ENCODE assay signal across 10 mouse cellular contexts in the genomic region with DNA sequence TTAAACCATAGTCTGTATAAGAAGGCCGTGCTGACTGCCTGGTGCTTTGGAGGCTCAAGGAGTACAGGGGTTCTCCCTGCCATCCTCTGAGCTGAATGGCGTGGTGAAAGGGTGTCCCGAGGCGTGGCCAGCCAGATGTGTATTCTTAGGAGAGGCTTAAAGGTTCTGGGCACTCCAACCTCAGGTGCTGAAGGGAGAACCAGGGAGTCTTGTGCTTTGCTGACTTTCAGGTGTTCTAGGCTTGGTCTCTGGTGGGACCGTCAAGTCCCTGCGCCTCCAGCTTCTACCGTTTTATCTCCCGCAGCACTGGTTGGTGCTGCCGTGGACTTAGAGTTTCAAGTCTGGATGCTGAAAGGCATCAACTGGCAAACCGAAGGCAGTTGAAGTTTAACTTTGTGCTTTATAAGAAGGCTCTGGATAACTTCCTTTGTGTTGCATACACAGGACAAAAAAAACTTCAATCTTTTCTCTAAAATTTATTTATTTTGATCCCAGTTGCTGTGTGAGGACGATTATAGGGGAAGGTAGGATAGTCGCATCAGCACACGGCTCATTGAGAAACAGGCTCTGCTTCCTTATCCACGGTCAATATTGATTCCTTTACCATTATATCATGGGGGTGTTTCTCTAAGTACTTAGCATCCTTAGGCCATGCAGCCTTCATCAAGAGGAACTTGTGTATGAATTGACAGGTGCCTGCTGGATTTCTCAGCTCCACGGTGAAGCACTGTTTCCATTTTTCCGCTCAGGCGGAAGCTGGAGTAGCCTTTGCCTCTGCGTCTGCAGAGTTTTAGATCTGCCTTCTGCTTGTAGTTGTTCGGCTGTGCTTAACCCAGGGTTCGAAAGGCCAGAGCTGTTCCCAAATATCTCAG.
DNase-seq lines count a peak whose midpoint lies in the region; ATAC-seq and TF ChIP-seq lines count a peak whose summit lies in the region.
"Had no signal": no experiment of that assay in that cellular context is flagged by ENCODE, and none has a peak within 500 bp of the region (broad histone marks: within the 10 kb centered on the region; RNA-seq: fewer than 3 reads in every experiment).

No protein-coding gene starts in this region.

- 83% methylated on average over 20 of the region's 20 CpGs for WGBS in forebrain, postnatal 0 days
- WGBS in forebrain, embryonic 12.5 days, result 85% methylated on average over 20 of the region's 20 CpGs
- 57% methylated on average over 20 of the region's 20 CpGs for WGBS in heart, postnatal 0 days
- WGBS in neural tube, embryonic 15.5 days, result 85% methylated on average over 20 of the region's 20 CpGs
- WGBS in midbrain, postnatal 0 days, result 85% methylated on average over 20 of the region's 20 CpGs
- WGBS in forebrain, embryonic 14.5 days, result 85% methylated on average over 20 of the region's 20 CpGs

- TF ChIP-seq CTCF in forebrain, postnatal 0 days (IDR thresholded peaks at IDR 0.05; ENCODE audit: low read depth), result no peak
- no peak for TF ChIP-seq CTCF in layer of hippocampus, adult 2 months (conservative IDR thresholded peaks at IDR 0.05)
- TF ChIP-seq CTCF in heart, postnatal 0 days (IDR thresholded peaks at IDR 0.05; ENCODE audit: low read depth), result no peak
- TF ChIP-seq CTCF in midbrain, postnatal 0 days (IDR thresholded peaks at IDR 0.05), result no peak

- no peak for DNase-seq in forebrain, postnatal 0 days
- DNase-seq in layer of hippocampus, adult 2 months (ENCODE audit: low spot score in 2 of 2), result no peak
- no peak for DNase-seq in layer of hippocampus, adult 11-12 months (ENCODE audit: low spot score)
- DNase-seq in heart, postnatal 0 days (ENCODE audit: low spot score), result no peak
- DNase-seq in midbrain, postnatal 0 days (ENCODE audit: low spot score), result no peak
- DNase-seq in forebrain, embryonic 14.5 days (ENCODE audit: low spot score), result no peak
- DNase-seq: spleen, adult 18-20 months had no signal

- H3K36me3 ChIP-seq in forebrain, postnatal 0 days (ENCODE audit: insufficient read depth), result no peaks in the 10 kb centered on the region
- no peaks in the 10 kb centered on the region for H3K36me3 ChIP-seq in forebrain, embryonic 12.5 days (replicated peaks)
- H3K36me3 ChIP-seq in heart, postnatal 0 days (replicated peaks; ENCODE audit: control insufficient read depth, insufficient read depth, low read length), result peaks cover 7% of the 10 kb centered on the region; the same call in 1 of the 2 replicates
- H3K36me3 ChIP-seq in neural tube, embryonic 15.5 days, result no peaks in the 10 kb centered on the region
- no peaks in the 10 kb centered on the region for H3K36me3 ChIP-seq in midbrain, postnatal 0 days (ENCODE audit: insufficient read depth, low read length)
- H3K36me3 ChIP-seq in forebrain, embryonic 14.5 days (ENCODE audit: control insufficient read depth, insufficient read depth, low read length), result no peaks in the 10 kb centered on the region
- H3K36me3 ChIP-seq: midbrain, embryonic 10.5 days had no signal

- TF ChIP-seq EP300 in heart, postnatal 0 days (IDR thresholded peaks at IDR 0.05; ENCODE audit: low read depth), result no peak

- H3K4me3 ChIP-seq in forebrain, postnatal 0 days (ENCODE audit: low read depth, low read length), result no peak overlapping the region
- no peak overlapping the region for H3K4me3 ChIP-seq in forebrain, embryonic 12.5 days (replicated peaks)
- no peak overlapping the region for H3K4me3 ChIP-seq in layer of hippocampus, adult 2 months
- H3K4me3 ChIP-seq in heart, postnatal 0 days (ENCODE audit: low read depth, low read length), result peak overlapping the region; percentile 32
- no peak overlapping the region for H3K4me3 ChIP-seq in neural tube, embryonic 15.5 days (replicated peaks)
- no peak overlapping the region for H3K4me3 ChIP-seq in midbrain, postnatal 0 days (ENCODE audit: low read depth, low read length)
- no peak overlapping the region for H3K4me3 ChIP-seq in forebrain, embryonic 14.5 days (ENCODE audit: low read depth, low read length)
- H3K4me3 ChIP-seq: midbrain, embryonic 10.5 days had no signal

- ATAC-seq in forebrain, postnatal 0 days, result no peak
- ATAC-seq in forebrain, embryonic 12.5 days (ENCODE audit: low FRiP score), result no peak
- no peak for ATAC-seq in heart, postnatal 0 days (ENCODE audit: insufficient read depth, low read depth)
- no peak for ATAC-seq in neural tube, embryonic 15.5 days (ENCODE audit: low FRiP score)
- no peak for ATAC-seq in midbrain, postnatal 0 days (ENCODE audit: low FRiP score)
- no peak for ATAC-seq in forebrain, embryonic 14.5 days

- H3K9me3 ChIP-seq in forebrain, postnatal 0 days (ENCODE audit: low read length), result no peaks in the 10 kb centered on the region
- H3K9me3 ChIP-seq in forebrain, embryonic 12.5 days, result no peaks in the 10 kb centered on the region
- H3K9me3 ChIP-seq in heart, postnatal 0 days (replicated peaks; ENCODE audit: control insufficient read depth, low read length), result no peaks in the 10 kb centered on the region
- H3K9me3 ChIP-seq in neural tube, embryonic 15.5 days (replicated peaks), result no peaks in the 10 kb centered on the region
- H3K9me3 ChIP-seq in midbrain, postnatal 0 days (ENCODE audit: low read length), result no peaks in the 10 kb centered on the region
- no peaks in the 10 kb centered on the region for H3K9me3 ChIP-seq in forebrain, embryonic 14.5 days (replicated peaks; ENCODE audit: control insufficient read depth, low read length)
- H3K9me3 ChIP-seq: midbrain, embryonic 10.5 days had no signal

- no peak overlapping the region for H3K27ac ChIP-seq in forebrain, postnatal 0 days (ENCODE audit: low read depth, low read length)
- no peak overlapping the region for H3K27ac ChIP-seq in forebrain, embryonic 12.5 days
- H3K27ac ChIP-seq in layer of hippocampus, adult 2 months, result peak overlapping the region; percentile 18
- H3K27ac ChIP-seq in heart, postnatal 0 days (ENCODE audit: low read depth), result peak overlapping the region; percentile 56; the same call in 1 of the 2 replicates
- H3K27ac ChIP-seq in neural tube, embryonic 15.5 days (replicated peaks), result no peak overlapping the region
- no peak overlapping the region for H3K27ac ChIP-seq in midbrain, postnatal 0 days (ENCODE audit: low read depth, low read length)
- no peak overlapping the region for H3K27ac ChIP-seq in forebrain, embryonic 14.5 days (ENCODE audit: low read depth, low read length)
- H3K27ac ChIP-seq: midbrain, embryonic 10.5 days had no signal

- H3K27me3 ChIP-seq in forebrain, postnatal 0 days (ENCODE audit: insufficient read depth, low read length), result peaks cover 22% of the 10 kb centered on the region
- peaks cover 71% of the 10 kb centered on the region for H3K27me3 ChIP-seq in forebrain, embryonic 12.5 days
- H3K27me3 ChIP-seq in heart, postnatal 0 days (ENCODE audit: control insufficient read depth, insufficient read depth, low read length), result no peaks in the 10 kb centered on the region
- H3K27me3 ChIP-seq in neural tube, embryonic 15.5 days (replicated peaks), result peaks cover 33% of the 10 kb centered on the region
- H3K27me3 ChIP-seq in midbrain, postnatal 0 days (ENCODE audit: insufficient read depth, low read length), result peaks cover 9% of the 10 kb centered on the region; the same call in 1 of the 2 replicates
- H3K27me3 ChIP-seq in forebrain, embryonic 14.5 days (replicated peaks; ENCODE audit: control insufficient read depth, insufficient read depth, low read length), result peaks cover 12% of the 10 kb centered on the region

- no peak overlapping the region for H3K9ac ChIP-seq in forebrain, postnatal 0 days
- H3K9ac ChIP-seq in forebrain, embryonic 12.5 days, result no peak overlapping the region
- peak overlapping the region; percentile 41; the same call in 1 of the 2 replicates for H3K9ac ChIP-seq in heart, postnatal 0 days (replicated peaks; ENCODE audit: low read depth, low read length)
- H3K9ac ChIP-seq in neural tube, embryonic 15.5 days (replicated peaks), result no peak overlapping the region
- no peak overlapping the region for H3K9ac ChIP-seq in midbrain, postnatal 0 days (replicated peaks; ENCODE audit: low read length, poor library complexity, severe bottlenecking)
- H3K9ac ChIP-seq in forebrain, embryonic 14.5 days (ENCODE audit: low read length), result no peak overlapping the region

- H3K4me2 ChIP-seq in forebrain, postnatal 0 days (ENCODE audit: low read depth), result peak overlapping the region; percentile 6; the same call in 1 of the 2 replicates
- H3K4me2 ChIP-seq in forebrain, embryonic 12.5 days, result no peak overlapping the region
- H3K4me2 ChIP-seq in heart, postnatal 0 days (ENCODE audit: low read depth, low read length), result peak overlapping the region; percentile 58
- H3K4me2 ChIP-seq in neural tube, embryonic 15.5 days, result peak overlapping the region; percentile 11
- no peak overlapping the region for H3K4me2 ChIP-seq in midbrain, postnatal 0 days (ENCODE audit: low read depth, low read length, poor library complexity, severe bottlenecking)
- no peak overlapping the region for H3K4me2 ChIP-seq in forebrain, embryonic 14.5 days (ENCODE audit: low read length)

- no peaks in the 10 kb centered on the region for H3K4me1 ChIP-seq in forebrain, postnatal 0 days (ENCODE audit: insufficient read depth)
- H3K4me1 ChIP-seq in forebrain, embryonic 12.5 days, result peaks cover 6% of the 10 kb centered on the region
- peaks cover 13% of the 10 kb centered on the region for H3K4me1 ChIP-seq in heart, postnatal 0 days (ENCODE audit: control insufficient read depth, insufficient read depth)
- peaks cover under 1% of the 10 kb centered on the region; the same call in 1 of the 2 replicates for H3K4me1 ChIP-seq in neural tube, embryonic 15.5 days
- H3K4me1 ChIP-seq in midbrain, postnatal 0 days (ENCODE audit: insufficient read depth, low read length), result no peaks in the 10 kb centered on the region
- H3K4me1 ChIP-seq in forebrain, embryonic 14.5 days (ENCODE audit: control insufficient read depth, insufficient read depth, low read length), result no peaks in the 10 kb centered on the region

Comparison
In these comparisons a context has a peak if more than half of its experiments do, and no peak if none do; other contexts are left out.
1. H3K4me2 ChIP-seq: peak in forebrain, postnatal 0 days (single experiment), heart, postnatal 0 days (single experiment) and neural tube, embryonic 15.5 days (single experiment); none in forebrain, embryonic 12.5 days (single experiment), midbrain, postnatal 0 days (single experiment) and forebrain, embryonic 14.5 days (single experiment).
2. H3K27ac ChIP-seq: peak in layer of hippocampus, adult 2 months (single experiment) and heart, postnatal 0 days (single experiment); none in forebrain, postnatal 0 days (single experiment), forebrain, embryonic 12.5 days (single experiment), neural tube, embryonic 15.5 days (single experiment), midbrain, postnatal 0 days (single experiment) and forebrain, embryonic 14.5 days (single experiment).